Mouse (Mus musculus): ENCODE measurements around the gene Hamp2.
"Not testable (repeated sequence)": the region's sequence is repeated elsewhere in the genome, so short reads cannot be mapped to it uniquely, and the experiment has no call there.

The Hamp2 gene

GRCm38 (mm10) chr7:30924581-30924980 is at the start of gene Hamp2:
Hamp2 (minus strand) TSS chr7:30924681.
- H3K36me3 ChIP-seq (ENCODE audit: control insufficient read depth, insufficient read depth, low read length, poor library complexity, severe bottlenecking); DNase-seq (ENCODE audit: low read depth, low spot score); H3K27me3 ChIP-seq (ENCODE audit: control insufficient read depth, insufficient read depth, low read length, poor library complexity, severe bottlenecking): not testable (repeated sequence)

- no peaks in the 10 kb centered on the region for H3K36me3 ChIP-seq (ENCODE audit: control insufficient read depth, insufficient read depth, low read length, poor library complexity, severe bottlenecking)
- peak; percentile 92 for DNase-seq (ENCODE audit: low read depth, low spot score)
- H3K27me3 ChIP-seq (ENCODE audit: control insufficient read depth, insufficient read depth, low read length, poor library complexity, severe bottlenecking): no peaks in the 10 kb centered on the region
Observed at GRCm38 (mm10) chr7:30973501-30974289, 49.2 kb upstream of the Hamp2 start, which contains the start of gene Fam187b. Fam187b (plus strand) TSS chr7:30973790.

- H3K36me3 ChIP-seq (ENCODE audit: control insufficient read depth, insufficient read depth, low read length, poor library complexity, severe bottlenecking): no peaks in the 10 kb centered on the region
- no peaks in the 10 kb centered on the region for H3K27me3 ChIP-seq (ENCODE audit: control insufficient read depth, insufficient read depth, low read length, poor library complexity, severe bottlenecking)
- DNase-seq (ENCODE audit: low read depth, low spot score): no peak
Observed at GRCm38 (mm10) chr7:30973251-30973500, 48.7 kb upstream of the Hamp2 start, which contains the start of gene Lsr. Lsr (minus strand) TSS chr7:30973464.

- Histone ChIP-seq H3K36me3 (ENCODE audit: control insufficient read depth, insufficient read depth, low read length, poor library complexity, severe bottlenecking) (no peaks in the 10 kb centered on the region), H3K27me3 (ENCODE audit: control insufficient read depth, insufficient read depth, low read length, poor library complexity, severe bottlenecking) (no peaks in the 10 kb centered on the region)
- DNase-seq (ENCODE audit: low read depth, low spot score): no peak
Observed at GRCm38 (mm10) chr7:30972426-30973250, 48.2 kb upstream of the Hamp2 start.

- H3K27me3 ChIP-seq (ENCODE audit: control insufficient read depth, insufficient read depth, low read length, poor library complexity, severe bottlenecking): no peaks in the 10 kb centered on the region
- no peaks in the 10 kb centered on the region for H3K36me3 ChIP-seq (ENCODE audit: control insufficient read depth, insufficient read depth, low read length, poor library complexity, severe bottlenecking)
- DNase-seq (ENCODE audit: low read depth, low spot score): no peak
Observed at GRCm38 (mm10) chr7:30971901-30972300, 47.4 kb upstream of the Hamp2 start.

GRCm38 (mm10) chr7:30969174-30969573 is 44.7 kb upstream of the Hamp2 start:
- DNase-seq (ENCODE audit: low read depth, low spot score): no peak
- Histone ChIP-seq H3K27me3 (ENCODE audit: control insufficient read depth, insufficient read depth, low read length, poor library complexity, severe bottlenecking) (no peaks in the 10 kb centered on the region), H3K36me3 (ENCODE audit: control insufficient read depth, insufficient read depth, low read length, poor library complexity, severe bottlenecking) (no peaks in the 10 kb centered on the region)

GRCm38 (mm10) chr7:30968611-30969010 is 44.1 kb upstream of the Hamp2 start:
- Histone ChIP-seq H3K36me3 (ENCODE audit: control insufficient read depth, insufficient read depth, low read length, poor library complexity, severe bottlenecking) (no peaks in the 10 kb centered on the region), H3K27me3 (ENCODE audit: control insufficient read depth, insufficient read depth, low read length, poor library complexity, severe bottlenecking) (no peaks in the 10 kb centered on the region)

GRCm38 (mm10) chr7:30966657-30967056 is 42.2 kb upstream of the Hamp2 start:
- H3K36me3 ChIP-seq (ENCODE audit: control insufficient read depth, insufficient read depth, low read length, poor library complexity, severe bottlenecking): no peaks in the 10 kb centered on the region
- H3K27me3 ChIP-seq (ENCODE audit: control insufficient read depth, insufficient read depth, low read length, poor library complexity, severe bottlenecking): no peaks in the 10 kb centered on the region
- DNase-seq (ENCODE audit: low read depth, low spot score): no peak

More at GRCm38 (mm10) chr7:30968611-30969010, 44.1 kb upstream of the Hamp2 start:
- no peak for DNase-seq (ENCODE audit: low read depth, low spot score)

GRCm38 (mm10) chr7:30965677-30966076 is 41.2 kb upstream of the Hamp2 start:
- Histone ChIP-seq H3K27me3 (ENCODE audit: control insufficient read depth, insufficient read depth, low read length, poor library complexity, severe bottlenecking) (no peaks in the 10 kb centered on the region), H3K36me3 (ENCODE audit: control insufficient read depth, insufficient read depth, low read length, poor library complexity, severe bottlenecking) (no peaks in the 10 kb centered on the region)
- no peak for DNase-seq (ENCODE audit: low read depth, low spot score)

- no peak for DNase-seq (ENCODE audit: low read depth, low spot score)
- no peaks in the 10 kb centered on the region for H3K27me3 ChIP-seq (ENCODE audit: control insufficient read depth, insufficient read depth, low read length, poor library complexity, severe bottlenecking)
Observed at GRCm38 (mm10) chr7:30964366-30964765, 39.9 kb upstream of the Hamp2 start.

GRCm38 (mm10) chr7:30962862-30963261 is 38.4 kb upstream of the Hamp2 start:
- no peaks in the 10 kb centered on the region for H3K27me3 ChIP-seq (ENCODE audit: control insufficient read depth, insufficient read depth, low read length, poor library complexity, severe bottlenecking)
- DNase-seq (ENCODE audit: low read depth, low spot score): no peak
- H3K36me3 ChIP-seq (ENCODE audit: control insufficient read depth, insufficient read depth, low read length, poor library complexity, severe bottlenecking): no peaks in the 10 kb centered on the region

More at GRCm38 (mm10) chr7:30964366-30964765, 39.9 kb upstream of the Hamp2 start:
- H3K36me3 ChIP-seq (ENCODE audit: control insufficient read depth, insufficient read depth, low read length, poor library complexity, severe bottlenecking): no peaks in the 10 kb centered on the region

GRCm38 (mm10) chr7:30959786-30960349 is 35.4 kb upstream of the Hamp2 start:
- no peak for DNase-seq (ENCODE audit: low read depth, low spot score)
- Histone ChIP-seq H3K36me3 (ENCODE audit: control insufficient read depth, insufficient read depth, low read length, poor library complexity, severe bottlenecking) (no peaks in the 10 kb centered on the region), H3K27me3 (ENCODE audit: control insufficient read depth, insufficient read depth, low read length, poor library complexity, severe bottlenecking) (no peaks in the 10 kb centered on the region)

- no peak for DNase-seq (ENCODE audit: low read depth, low spot score)
- no peaks in the 10 kb centered on the region; the same call in 1 of the 2 replicates for H3K36me3 ChIP-seq (ENCODE audit: control insufficient read depth, insufficient read depth, low read length, poor library complexity, severe bottlenecking)
- H3K27me3 ChIP-seq (ENCODE audit: control insufficient read depth, insufficient read depth, low read length, poor library complexity, severe bottlenecking): no peaks in the 10 kb centered on the region
Observed at GRCm38 (mm10) chr7:30958866-30959487, 34.5 kb upstream of the Hamp2 start.

- DNase-seq (ENCODE audit: low read depth, low spot score): no peak
- H3K36me3 ChIP-seq (ENCODE audit: control insufficient read depth, insufficient read depth, low read length, poor library complexity, severe bottlenecking): peaks cover under 1% of the 10 kb centered on the region; the same call in 1 of the 2 replicates
- H3K27me3 ChIP-seq (ENCODE audit: control insufficient read depth, insufficient read depth, low read length, poor library complexity, severe bottlenecking): no peaks in the 10 kb centered on the region
Observed at GRCm38 (mm10) chr7:30958109-30958865, 33.8 kb upstream of the Hamp2 start.

All from splenic B cell, adult 2 months (primary cell).